Mouse (Mus musculus): ENCODE data around the gene Ints7. TPM values are rescaled to one million over a fixed set of nuclear protein-coding genes. Genes with fewer than 3 reads are reported as not detected.
A peak's percentile ranks its signal among the peaks of the same experiment; 100 is the strongest.

Gene Ints7
- polyA plus RNA-seq, 1 experiment = 17.4 TPM

GRCm38 (mm10) chr1:191599210-191599609 lies 23.8 kb downstream of the Ints7 start:
- H3K4me1 ChIP-seq (ENCODE audit: control insufficient read depth, insufficient read depth, low read length) = peaks cover 4% of the 10 kb centered on the region; the same call in 1 of the 2 replicates
- peak overlapping the region; percentile 29 for H3K4me3 ChIP-seq (replicated peaks; ENCODE audit: extremely low read depth, low read depth, low read length)
- no peak for DNase-seq
- TF ChIP-seq POLR2A (IDR thresholded peaks at IDR 0.05; ENCODE audit: borderline replicate concordance, extremely low read depth, low read depth, low read length) = no peak
- TF ChIP-seq CTCF (IDR thresholded peaks at IDR 0.05; ENCODE audit: insufficient read depth, low read length) = no peak
- WGBS = 40% methylated on average over 5 of the region's 5 CpGs

GRCm38 (mm10) chr1:191604690-191605089 lies 29.3 kb downstream of the Ints7 start:
- no peak for DNase-seq
- Histone ChIP-seq H3K4me3 (replicated peaks; ENCODE audit: extremely low read depth, low read depth, low read length) (no peak overlapping the region), H3K4me1 (ENCODE audit: control insufficient read depth, insufficient read depth, low read length) (no peaks in the 10 kb centered on the region)
- 82% methylated on average over 3 of the region's 3 CpGs for WGBS
- TF ChIP-seq POLR2A (IDR thresholded peaks at IDR 0.05; ENCODE audit: borderline replicate concordance, extremely low read depth, low read depth, low read length) (no peak), CTCF (IDR thresholded peaks at IDR 0.05; ENCODE audit: insufficient read depth, low read length) (no peak)

- no peak for DNase-seq
- 89% methylated on average over 6 of the region's 6 CpGs for WGBS
- Histone ChIP-seq H3K4me1 (ENCODE audit: control insufficient read depth, insufficient read depth, low read length) (no peaks in the 10 kb centered on the region), H3K4me3 (replicated peaks; ENCODE audit: extremely low read depth, low read depth, low read length) (no peak overlapping the region)
- TF ChIP-seq CTCF (IDR thresholded peaks at IDR 0.05; ENCODE audit: insufficient read depth, low read length) (no peak), POLR2A (IDR thresholded peaks at IDR 0.05; ENCODE audit: borderline replicate concordance, extremely low read depth, low read depth, low read length) (no peak)
These were observed 33.6 kb downstream of the Ints7 start for GRCm38 (mm10) chr1:191609051-191609450.

DNA sequence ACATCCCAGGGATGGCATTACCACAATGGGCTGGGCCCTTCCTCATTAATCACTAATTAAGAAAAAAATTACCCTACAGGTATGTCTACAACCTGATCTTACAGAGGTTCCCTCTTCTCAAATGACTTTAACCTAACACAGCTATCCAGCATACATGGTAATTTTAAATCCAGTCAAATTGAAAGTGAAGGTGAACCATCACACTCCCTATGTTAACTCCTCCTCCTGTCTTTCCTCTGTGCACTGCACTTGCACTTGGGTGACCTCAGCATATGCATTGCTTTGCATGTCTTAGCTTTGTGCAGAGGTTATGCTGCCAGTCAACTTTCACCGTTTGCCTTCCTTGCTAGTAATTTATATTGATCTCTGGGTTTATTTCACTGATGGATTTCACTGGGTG lies 34.1 kb downstream of the Ints7 start:
- TF ChIP-seq CTCF (IDR thresholded peaks at IDR 0.05; ENCODE audit: insufficient read depth, low read length) (no peak), POLR2A (IDR thresholded peaks at IDR 0.05; ENCODE audit: borderline replicate concordance, extremely low read depth, low read depth, low read length) (no peak)

DNA sequence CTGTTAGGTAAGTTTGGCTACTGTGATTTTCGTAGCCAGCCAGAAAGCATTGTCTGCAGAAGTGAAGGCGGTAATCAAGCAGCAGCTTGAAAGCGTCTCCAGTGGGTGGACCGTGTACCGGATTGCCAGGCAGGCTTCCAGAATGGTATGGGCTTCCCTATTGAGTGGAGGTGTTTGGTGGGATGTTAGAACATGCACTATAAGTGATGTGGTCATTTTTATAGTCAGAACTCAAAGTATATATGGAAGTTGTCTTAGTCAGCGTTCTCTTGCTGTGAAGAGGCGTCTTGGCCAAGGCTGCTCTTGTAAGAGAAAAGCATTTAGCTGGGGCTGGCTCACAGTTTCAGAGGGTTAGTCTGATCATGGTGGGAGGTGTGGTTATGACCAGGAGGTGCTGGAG lies 34.9 kb downstream of the Ints7 start:
- Histone ChIP-seq H3K4me3 (replicated peaks; ENCODE audit: extremely low read depth, low read depth, low read length) (no peak overlapping the region), H3K4me1 (ENCODE audit: control insufficient read depth, insufficient read depth, low read length) (no peaks in the 10 kb centered on the region)
- 96% methylated on average over 7 of the region's 7 CpGs for WGBS
- DNase-seq = no peak
- TF ChIP-seq POLR2A (IDR thresholded peaks at IDR 0.05; ENCODE audit: borderline replicate concordance, extremely low read depth, low read depth, low read length) (no peak), CTCF (IDR thresholded peaks at IDR 0.05; ENCODE audit: insufficient read depth, low read length) (no peak)

More for the DNA sequence above, 34.1 kb downstream of the Ints7 start:
- Histone ChIP-seq H3K4me3 (replicated peaks; ENCODE audit: extremely low read depth, low read depth, low read length) (no peak overlapping the region), H3K4me1 (ENCODE audit: control insufficient read depth, insufficient read depth, low read length) (no peaks in the 10 kb centered on the region)
- DNase-seq = no peak
- WGBS = 80% methylated on average over 1 of the region's 1 CpGs

DNA sequence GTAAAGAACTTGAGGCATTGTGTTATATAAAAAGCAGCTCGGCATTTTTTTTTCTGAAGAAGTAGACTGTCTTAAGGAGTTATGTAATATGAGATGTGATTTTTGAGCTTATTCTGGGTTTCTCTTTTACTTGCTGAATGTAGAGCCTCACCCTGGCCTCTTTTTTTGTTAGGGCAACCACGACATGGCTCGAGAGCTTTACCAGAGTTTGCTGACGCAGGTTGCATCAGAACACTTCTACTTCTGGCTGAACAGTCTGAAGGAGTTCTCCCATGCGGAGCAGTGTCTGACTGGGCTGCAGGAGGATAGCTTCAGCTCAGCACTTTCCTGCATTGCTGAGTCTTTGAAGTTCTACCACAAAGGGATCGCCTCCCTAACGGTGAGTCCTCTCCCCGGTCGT lies 36.2 kb downstream of the Ints7 start:
- TF ChIP-seq CTCF (IDR thresholded peaks at IDR 0.05; ENCODE audit: insufficient read depth, low read length) (no peak), POLR2A (IDR thresholded peaks at IDR 0.05; ENCODE audit: borderline replicate concordance, extremely low read depth, low read depth, low read length) (no peak)
- WGBS = 82% methylated on average over 9 of the region's 9 CpGs
- Histone ChIP-seq H3K4me1 (ENCODE audit: control insufficient read depth, insufficient read depth, low read length) (no peaks in the 10 kb centered on the region), H3K4me3 (replicated peaks; ENCODE audit: extremely low read depth, low read depth, low read length) (no peak overlapping the region)
- no peak for DNase-seq

- DNase-seq = no peak
- H3K4me3 ChIP-seq (replicated peaks; ENCODE audit: extremely low read depth, low read depth, low read length) = no peak overlapping the region
- H3K4me1 ChIP-seq (ENCODE audit: control insufficient read depth, insufficient read depth, low read length) = no peaks in the 10 kb centered on the region
- WGBS = 82% methylated on average over 16 of the region's 16 CpGs
- TF ChIP-seq CTCF (IDR thresholded peaks at IDR 0.05; ENCODE audit: insufficient read depth, low read length) (no peak), POLR2A (IDR thresholded peaks at IDR 0.05; ENCODE audit: borderline replicate concordance, extremely low read depth, low read depth, low read length) (no peak)
These were observed 37.4 kb downstream of the Ints7 start for GRCm38 (mm10) chr1:191612877-191613276.

DNA sequence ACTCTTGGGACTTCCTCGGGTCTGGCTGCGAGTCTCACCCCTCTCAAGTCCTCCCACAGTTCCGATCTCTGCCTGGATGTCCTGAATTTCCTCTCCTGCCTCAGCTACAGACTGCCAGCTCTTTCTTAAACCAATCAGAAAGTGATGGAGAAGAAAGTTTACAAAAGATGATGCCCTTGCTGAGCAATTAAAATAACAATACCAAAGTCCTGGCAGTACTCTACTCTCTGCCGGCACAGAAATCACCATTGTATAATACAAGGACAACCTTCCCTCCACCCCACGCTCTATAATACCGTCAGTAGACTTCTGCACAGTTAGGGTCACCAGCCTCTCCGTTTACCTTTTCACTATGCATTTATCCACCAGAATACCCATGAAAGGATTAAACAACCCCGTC lies 40.8 kb downstream of the Ints7 start:
- DNase-seq = no peak
- Histone ChIP-seq H3K4me1 (ENCODE audit: control insufficient read depth, insufficient read depth, low read length) (no peaks in the 10 kb centered on the region), H3K4me3 (replicated peaks; ENCODE audit: extremely low read depth, low read depth, low read length) (no peak overlapping the region)
- no peak for TF ChIP-seq POLR2A (IDR thresholded peaks at IDR 0.05; ENCODE audit: borderline replicate concordance, extremely low read depth, low read depth, low read length)
- no peak for TF ChIP-seq CTCF (IDR thresholded peaks at IDR 0.05; ENCODE audit: insufficient read depth, low read length)
- WGBS = 95% methylated on average over 8 of the region's 8 CpGs

DNA sequence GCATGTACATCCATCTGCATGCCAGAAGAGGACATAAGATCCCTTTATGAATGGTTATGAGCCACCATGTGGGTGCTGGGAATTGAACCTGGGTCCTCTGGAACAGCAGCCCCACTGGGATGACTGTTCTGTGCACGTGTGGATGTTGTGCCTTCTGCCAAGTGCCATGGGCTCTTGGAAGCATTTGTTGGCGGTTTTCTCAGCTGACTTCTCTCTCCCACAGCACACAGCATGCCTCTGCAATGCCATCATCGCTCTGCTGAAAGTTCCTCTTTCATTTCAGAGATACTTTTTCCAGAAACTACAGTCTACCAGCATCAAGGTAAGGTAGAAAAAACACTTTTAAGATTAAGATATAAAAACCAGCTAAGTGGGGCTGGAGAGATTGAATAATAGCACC lies 42.2 kb downstream of the Ints7 start:
- no peak for DNase-seq
- 78% methylated on average over 3 of the region's 3 CpGs for WGBS
- TF ChIP-seq POLR2A (IDR thresholded peaks at IDR 0.05; ENCODE audit: borderline replicate concordance, extremely low read depth, low read depth, low read length) (no peak), CTCF (IDR thresholded peaks at IDR 0.05; ENCODE audit: insufficient read depth, low read length) (no peak)
- Histone ChIP-seq H3K4me3 (replicated peaks; ENCODE audit: extremely low read depth, low read depth, low read length) (no peak overlapping the region), H3K4me1 (ENCODE audit: control insufficient read depth, insufficient read depth, low read length) (no peaks in the 10 kb centered on the region)

DNA sequence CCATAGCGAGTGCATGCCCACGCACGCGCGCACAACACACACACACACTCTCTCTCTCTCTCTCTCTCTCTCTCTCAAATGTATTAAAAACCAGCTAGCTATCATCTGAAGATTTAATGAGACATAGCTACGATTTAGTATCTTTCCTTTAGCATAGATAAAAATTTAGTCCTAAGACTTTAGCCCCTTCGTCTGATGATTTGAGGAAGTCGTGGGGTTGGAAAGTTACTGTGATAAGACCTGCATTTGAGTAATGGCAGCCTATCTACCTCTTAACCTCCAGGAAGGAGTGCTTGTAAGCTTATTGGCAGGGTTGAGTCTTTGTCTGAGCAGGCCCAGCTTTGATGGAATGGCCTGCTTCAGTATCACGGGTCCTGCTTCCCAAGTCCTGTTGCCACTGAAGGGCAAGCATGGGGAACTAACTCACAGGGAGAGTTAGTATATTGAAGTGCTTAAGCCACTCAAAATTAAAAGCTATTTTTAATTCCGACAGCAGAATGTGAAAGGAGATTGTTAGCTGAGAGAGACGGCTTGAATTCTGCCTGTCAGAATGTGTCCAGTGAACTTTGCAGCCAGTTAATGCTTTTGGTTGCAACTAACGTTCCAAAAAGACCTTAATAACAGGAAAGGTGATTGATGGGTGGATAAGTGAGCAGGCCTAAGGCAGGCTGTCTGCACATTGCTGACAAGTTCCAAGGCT lies 42.8 kb downstream of the Ints7 start:
- Histone ChIP-seq H3K4me1 (ENCODE audit: control insufficient read depth, insufficient read depth, low read length) (no peaks in the 10 kb centered on the region), H3K4me3 (replicated peaks; ENCODE audit: extremely low read depth, low read depth, low read length) (no peak overlapping the region)
- DNase-seq = no peak
- TF ChIP-seq CTCF (IDR thresholded peaks at IDR 0.05; ENCODE audit: insufficient read depth, low read length) = no peak
- no peak for TF ChIP-seq POLR2A (IDR thresholded peaks at IDR 0.05; ENCODE audit: borderline replicate concordance, extremely low read depth, low read depth, low read length)
- WGBS = 92% methylated on average over 12 of the region's 12 CpGs
